Mouse (Mus musculus) midbrain, embryonic 14.5 days (tissue): ENCODE results near the gene Galr2. TPM values are rescaled to one million over a fixed set of nuclear protein-coding genes. Genes with fewer than 3 reads are reported as not detected.

Source experiments
- ATAC-seq: fragments of 200-750 bp; cut with Nextera tagmentation; 2 replicates; pipeline ENCODE4 v1.8.0; 2017; ENCODE audit warnings: moderate number of reproducible peaks, moderate library complexity; ENCODE audit not compliant: low FRiP score, low TSS enrichment
- DNase-seq: peaks from one replicate; pipeline ENCODE4 v3.0.0-alpha.2; 2015
- H3K27ac ChIP-seq: fragments of 300-500 bp; sonication (generic); replicated peaks from 2 replicates; pipeline ENCODE4 v1.5.1; 2014; ENCODE audit warnings: mild to moderate bottlenecking, low read depth, low read length, moderate library complexity
- H3K27me3 ChIP-seq: fragments of 300-500 bp; sonication (generic); 2 replicates; pipeline ENCODE4 v1.6.1; 2014; ENCODE audit warnings: low read length, control low read depth, mixed read lengths; ENCODE audit not compliant: control insufficient read depth, insufficient read depth
- H3K36me3 ChIP-seq: fragments of 300-500 bp; sonication (generic); 2 replicates; pipeline ENCODE4 v1.6.1; 2014; ENCODE audit warnings: low read length, control low read depth; ENCODE audit not compliant: control insufficient read depth, insufficient read depth
- H3K4me1 ChIP-seq: fragments of 300-500 bp; sonication (generic); 2 replicates; pipeline ENCODE4 v1.6.1; 2014; ENCODE audit warnings: mild to moderate bottlenecking, antibody characterized with exemption, low read length, control low read depth; ENCODE audit not compliant: control insufficient read depth, insufficient read depth
- H3K4me2 ChIP-seq: fragments of 300-500 bp; sonication (generic); 2 replicates; pipeline ENCODE4 v1.6.1; 2014; ENCODE audit warnings: mild to moderate bottlenecking, low read length, moderate library complexity
- H3K4me3 ChIP-seq: fragments of 300-500 bp; sonication (generic); replicated peaks from 2 replicates; pipeline ENCODE4 v1.5.1; 2014; ENCODE audit warnings: low read depth, low read length
- H3K9ac ChIP-seq: fragments of 300-500 bp; sonication (generic); replicated peaks from 2 replicates; pipeline ENCODE4 v1.6.1; 2014; ENCODE audit warnings: mild to moderate bottlenecking, low read length, moderate library complexity
- H3K9me3 ChIP-seq: fragments of 300-500 bp; sonication (generic); 2 replicates; pipeline ENCODE4 v1.6.1; 2016; ENCODE audit warnings: low read length, control low read depth, mixed read lengths; ENCODE audit not compliant: control insufficient read depth
- WGBS: fragments of 180-500 bp; shearing (Covaris S2); extraction: QIAGEN DNeasy Blood & Tissue Kit; methylation state at CpG from one replicate; pipeline ENCODE4 v1.1.7; 2014; 5-methylcytosine and 5-hydroxymethylcytosine counted together
- polyA plus RNA-seq: library from polyadenylated mRNA; unstranded; fragments of >200 nt; fragmentation: Nextera tagmentation; extraction: Ambion mirVana; gene quantifications from 2 replicates; pipeline ENCODE4 v1.2.1, GENCODE M21; 2014

The Galr2 gene
- 0.30 and 0.55 TPM in 2 replicates for polyA plus RNA-seq

DNA sequence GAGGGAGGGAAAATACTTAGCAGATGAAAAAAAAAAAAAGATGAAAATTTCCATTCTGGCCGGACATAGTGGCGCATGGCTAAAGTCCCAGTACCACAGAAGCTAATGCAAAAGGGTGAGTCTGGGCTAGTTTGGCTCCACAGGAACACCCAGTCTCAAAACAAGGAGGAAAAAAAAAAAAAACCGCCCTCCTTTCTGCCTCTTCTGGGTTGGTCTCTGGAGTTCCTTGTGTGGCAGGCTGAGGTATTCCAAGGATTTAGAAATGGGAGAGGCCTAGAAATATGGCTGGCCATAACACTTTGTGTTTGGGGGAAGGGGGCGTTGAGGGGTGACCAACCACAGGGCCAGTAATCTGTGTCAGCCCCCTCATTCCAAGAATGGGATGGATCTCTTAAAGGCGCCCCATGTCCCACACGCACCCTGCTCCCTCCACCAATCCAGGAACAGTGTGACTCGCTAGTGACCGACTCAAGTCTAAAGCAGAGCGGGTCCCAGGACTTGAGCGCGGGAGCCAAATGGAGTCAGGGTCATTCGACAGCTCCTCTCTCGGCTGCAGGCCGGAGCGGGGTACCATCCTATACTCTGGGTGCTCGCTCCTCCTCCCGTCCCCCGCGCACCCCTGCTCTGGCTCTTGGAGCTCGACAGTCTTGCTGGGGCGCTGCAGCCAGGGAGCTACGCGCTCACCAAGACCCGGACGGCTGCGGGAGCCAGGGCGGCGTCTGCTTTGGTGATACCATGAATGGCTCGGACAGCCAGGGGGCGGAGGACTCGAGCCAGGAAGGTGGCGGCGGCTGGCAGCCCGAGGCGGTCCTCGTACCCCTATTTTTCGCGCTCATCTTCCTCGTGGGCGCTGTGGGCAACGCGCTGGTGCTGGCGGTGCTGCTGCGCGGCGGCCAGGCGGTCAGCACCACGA is at the start of gene Galr2:
Gene Galr2 (plus strand): TSS at position 189 of the 913 bp plus-strand sequence.
- Histone ChIP-seq H3K4me1 (0 out of 2 replicates have a peak, but pooled peaks cover 4% of the 10 kb centered on the region), H3K9ac (peak within 1 kb of the TSS; percentile 29), H3K9me3 (no peaks in the 10 kb centered on the region), H3K27ac (no peak within 1 kb of the TSS), H3K27me3 (peaks cover 51% of the 10 kb centered on the region), H3K4me2 (peak within 1 kb of the TSS; percentile 51), H3K36me3 (no peaks in the 10 kb centered on the region), H3K4me3 (peak within 1 kb of the TSS; percentile 30)
- ATAC-seq (no peak), DNase-seq (peak; percentile 45)
- WGBS, result 6% methylated on average over 48 of the region's 48 CpGs

GRCm38 (mm10) chr11:116232427-116232826 is 48.3 kb upstream of the Galr2 start:
- H3K9me3 ChIP-seq, result no peaks in the 10 kb centered on the region
- H3K4me3 ChIP-seq, result no peak overlapping the region
- peaks cover 3% of the 10 kb centered on the region; the same call in 1 of the 2 replicates for H3K27me3 ChIP-seq
- ATAC-seq (no peak), DNase-seq (peak; percentile 11)
- 28% methylated on average over 17 of the region's 17 CpGs for WGBS
- no peaks in the 10 kb centered on the region for H3K4me1 ChIP-seq
- H3K36me3 ChIP-seq, result no peaks in the 10 kb centered on the region
- 0 out of 2 replicates have a peak overlapping the region, but pooled peaks have one; percentile 23 for H3K9ac ChIP-seq
- peak overlapping the region; percentile 10; the same call in 1 of the 2 replicates for H3K4me2 ChIP-seq
- no peak overlapping the region for H3K27ac ChIP-seq

GRCm38 (mm10) chr11:116234901-116235300 is 45.8 kb upstream of the Galr2 start:
- Histone ChIP-seq H3K4me1 (no peaks in the 10 kb centered on the region), H3K9ac (no peak overlapping the region), H3K27ac (no peak overlapping the region), H3K36me3 (no peaks in the 10 kb centered on the region), H3K4me3 (no peak overlapping the region), H3K27me3 (peaks cover 7% of the 10 kb centered on the region; the same call in 1 of the 2 replicates), H3K9me3 (no peaks in the 10 kb centered on the region), H3K4me2 (no peak overlapping the region)
- no peak for DNase-seq
- WGBS, result 86% methylated on average over 8 of the region's 8 CpGs
- no peak for ATAC-seq

- Histone ChIP-seq H3K27ac (no peak within 1 kb of the TSS), H3K4me2 (no peak within 1 kb of the TSS), H3K4me3 (no peak within 1 kb of the TSS), H3K4me1 (no peaks in the 10 kb centered on the region), H3K36me3 (peaks cover 2% of the 10 kb centered on the region; the same call in 1 of the 2 replicates), H3K9ac (no peak within 1 kb of the TSS), H3K27me3 (peaks cover 7% of the 10 kb centered on the region; the same call in 1 of the 2 replicates), H3K9me3 (no peaks in the 10 kb centered on the region)
- 15% methylated on average over 31 of the region's 31 CpGs for WGBS
- ATAC-seq (no peak), DNase-seq (no peak)
These were observed 42.9 kb upstream of the Galr2 start, which contains the start of gene Evpl for GRCm38 (mm10) chr11:116237742-116238395. Gene Evpl (minus strand): TSS chr11:116238077.

- peaks cover 7% of the 10 kb centered on the region; the same call in 1 of the 2 replicates for H3K27me3 ChIP-seq
- H3K36me3 ChIP-seq, result peaks cover 21% of the 10 kb centered on the region
- 9% methylated on average over 7 of the region's 7 CpGs for WGBS
- H3K4me3 ChIP-seq, result no peak overlapping the region
- no peak overlapping the region for H3K9ac ChIP-seq
- DNase-seq, result no peak
- ATAC-seq, result no peak
- H3K4me2 ChIP-seq, result no peak overlapping the region
- no peaks in the 10 kb centered on the region for H3K9me3 ChIP-seq
- H3K27ac ChIP-seq, result no peak overlapping the region
- H3K4me1 ChIP-seq, result no peaks in the 10 kb centered on the region
These were observed 40.9 kb upstream of the Galr2 start for GRCm38 (mm10) chr11:116239797-116240196.

- DNase-seq, result no peak
These were observed 38.9 kb upstream of the Galr2 start for GRCm38 (mm10) chr11:116241744-116242235.

GRCm38 (mm10) chr11:116244580-116244979 is 36.2 kb upstream of the Galr2 start:
- no peak overlapping the region for H3K4me2 ChIP-seq
- no peak for DNase-seq
- H3K36me3 ChIP-seq, result peaks cover 69% of the 10 kb centered on the region
- ATAC-seq, result no peak
- H3K27me3 ChIP-seq, result no peaks in the 10 kb centered on the region
- no peak overlapping the region for H3K9ac ChIP-seq
- no peaks in the 10 kb centered on the region for H3K9me3 ChIP-seq
- no peak overlapping the region for H3K4me3 ChIP-seq
- H3K4me1 ChIP-seq, result no peaks in the 10 kb centered on the region
- 91% methylated on average over 8 of the region's 8 CpGs for WGBS
- H3K27ac ChIP-seq, result no peak overlapping the region

More at GRCm38 (mm10) chr11:116241744-116242235, 38.9 kb upstream of the Galr2 start:
- H3K27me3 ChIP-seq, result peaks cover 7% of the 10 kb centered on the region; the same call in 1 of the 2 replicates
- H3K4me3 ChIP-seq, result no peak overlapping the region
- H3K4me2 ChIP-seq, result no peak overlapping the region
- H3K9me3 ChIP-seq, result no peaks in the 10 kb centered on the region
- H3K9ac ChIP-seq, result no peak overlapping the region
- H3K4me1 ChIP-seq, result no peaks in the 10 kb centered on the region
- H3K27ac ChIP-seq, result no peak overlapping the region
- peaks cover 41% of the 10 kb centered on the region for H3K36me3 ChIP-seq
- 52% methylated on average over 12 of the region's 12 CpGs for WGBS
- no peak for ATAC-seq

DNA sequence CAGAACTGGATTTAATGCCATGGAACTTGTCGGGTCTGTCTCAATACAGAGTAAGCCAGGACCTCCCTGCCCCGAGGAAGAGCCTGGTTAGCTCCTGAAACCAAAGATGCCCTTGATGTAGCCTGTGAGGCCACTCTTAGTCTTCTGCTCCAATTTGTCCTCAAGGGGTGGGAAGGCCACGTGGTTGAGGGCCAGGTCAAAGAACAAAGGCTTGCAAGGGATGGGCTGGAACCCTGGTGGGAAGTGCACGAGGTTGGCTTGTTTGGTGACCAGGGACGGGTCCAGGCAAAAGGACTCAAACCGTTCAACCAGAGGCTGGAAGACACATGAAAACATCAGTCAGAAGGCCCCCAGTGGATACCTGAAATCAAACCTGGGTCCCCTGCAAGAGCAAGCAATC is 35.1 kb upstream of the Galr2 start:
- peaks cover 80% of the 10 kb centered on the region for H3K36me3 ChIP-seq
- no peak overlapping the region for H3K27ac ChIP-seq
- DNase-seq (no peak), ATAC-seq (no peak)
- 78% methylated on average over 6 of the region's 6 CpGs for WGBS
- H3K4me2 ChIP-seq, result no peak overlapping the region
- no peaks in the 10 kb centered on the region for H3K9me3 ChIP-seq
- H3K27me3 ChIP-seq, result no peaks in the 10 kb centered on the region
- H3K4me1 ChIP-seq, result no peaks in the 10 kb centered on the region
- H3K4me3 ChIP-seq, result no peak overlapping the region
- no peak overlapping the region for H3K9ac ChIP-seq
